Mouse (Mus musculus) lung, adult 2 months (tissue): ENCODE measurements around the gene Serpinb6b. TPM values are rescaled to one million over a fixed set of nuclear protein-coding genes. Genes with fewer than 3 reads are reported as not detected.
"Not testable (repeated sequence)": the region's sequence is repeated elsewhere in the genome, so short reads cannot be mapped to it uniquely, and the experiment has no call there.

Source experiments
- DNase-seq: peaks from one replicate; pipeline ENCODE4 v3.0.0; 2022
- H3K4me1 ChIP-seq: fragments of 200-500 bp; 2 replicates; pipeline ENCODE4 v1.6.1; 2011; ENCODE audit warnings: low read length; ENCODE audit not compliant: control insufficient read depth, insufficient read depth
- H3K4me3 ChIP-seq: fragments of 200-500 bp; replicated peaks from 2 replicates; pipeline ENCODE3; 2011; ENCODE audit warnings: low read depth, mild to moderate bottlenecking, control low read depth, low read length; ENCODE audit errors: extremely low read depth
- CTCF ChIP-seq: fragments of 200-500 bp; IDR thresholded peaks from 2 replicates; pipeline ENCODE4 v1.5.1; 2011; ENCODE audit warnings: mild to moderate bottlenecking, low read length, control low read depth; ENCODE audit not compliant: insufficient read depth
- POLR2A ChIP-seq: fragments of 200-500 bp; IDR thresholded peaks from 2 replicates; pipeline ENCODE4 v1.6.1; 2011; ENCODE audit warnings: low read depth, mild to moderate bottlenecking, control low read depth, low read length, borderline replicate concordance; ENCODE audit errors: extremely low read depth
- WGBS: fragments of 180-500 bp; shearing (Covaris S2); methylation state at CpG from one replicate; pipeline ENCODE4 v1.1.7; 2018; 5-methylcytosine and 5-hydroxymethylcytosine counted together
- polyA plus RNA-seq: library from polyadenylated mRNA; depleted of rRNA; stranded (reverse); fragments of >200 nt; gene quantifications from 2 replicates; pipeline ENCODE4 v1.2.3, GENCODE M21; 2012

Gene Serpinb6b
- polyA plus RNA-seq, 1 experiment, result 32.4 TPM

DNA sequence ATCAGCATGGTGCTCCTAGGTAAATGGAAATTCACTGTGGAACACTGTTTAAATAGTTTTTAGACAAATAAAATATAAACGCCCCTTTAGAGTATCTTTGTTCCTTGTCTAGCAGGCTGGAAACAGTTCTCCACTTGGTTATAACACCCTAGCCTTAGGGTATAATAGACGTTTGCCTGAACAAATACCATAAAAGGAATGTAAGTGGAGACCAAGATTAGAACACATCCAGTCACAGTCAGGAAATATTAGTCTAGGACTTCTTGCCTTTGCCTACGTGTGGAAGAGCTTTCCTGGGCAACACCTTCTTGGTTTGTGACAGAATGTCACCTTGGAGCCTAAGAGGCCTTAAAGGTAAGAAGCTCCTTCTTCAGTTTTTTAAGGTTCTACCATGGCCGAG, 8.5 kb upstream of the Serpinb6b start:
- TF ChIP-seq POLR2A (no peak), CTCF (no peak)
- Histone ChIP-seq H3K4me1 (peaks cover 2% of the 10 kb centered on the region; the same call in 1 of the 2 replicates), H3K4me3 (no peak overlapping the region)
- no peak for DNase-seq
- 60% methylated on average over 4 of the region's 4 CpGs for WGBS

DNA sequence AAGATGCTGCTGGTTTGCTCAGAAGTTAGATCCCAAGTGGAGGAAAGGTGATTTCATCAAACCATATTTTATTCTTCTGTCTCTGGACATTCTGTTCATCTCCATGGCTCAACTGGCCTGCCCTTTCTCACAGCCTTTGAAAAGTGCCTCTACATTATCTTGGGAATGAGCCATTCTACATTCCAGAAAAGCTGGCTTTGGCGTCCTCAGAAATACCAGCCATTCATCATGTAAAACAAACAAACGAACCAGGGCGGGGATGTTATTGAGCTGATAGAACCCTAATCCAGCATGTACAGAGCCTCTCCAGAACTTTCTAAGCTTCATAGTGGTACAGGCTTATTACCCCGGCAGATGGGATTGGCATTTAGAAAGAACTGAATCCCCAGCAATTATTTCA, 7.1 kb upstream of the Serpinb6b start:
- no peak overlapping the region for H3K4me3 ChIP-seq
- DNase-seq, result no peak
- WGBS, result 34% methylated on average over 4 of the region's 4 CpGs

DNA sequence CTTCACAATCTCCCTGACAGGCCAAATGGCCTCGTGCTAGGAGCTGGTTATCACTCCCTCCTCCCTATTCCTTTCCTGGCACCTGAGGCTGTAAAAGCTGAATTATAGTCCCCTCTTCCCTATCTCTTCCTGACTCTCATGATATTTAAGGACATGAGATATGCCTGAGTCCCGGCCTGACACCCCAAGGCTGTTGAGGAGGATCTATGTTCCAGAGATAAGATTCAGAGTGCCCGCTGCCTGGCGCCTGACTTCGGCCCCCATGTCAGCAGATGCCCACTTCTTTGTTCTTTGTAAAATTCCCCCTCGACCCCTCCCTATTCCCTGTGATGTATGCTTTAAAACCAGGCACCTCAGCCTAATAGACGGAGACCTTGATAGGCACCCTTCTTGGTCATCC, 6.5 kb upstream of the Serpinb6b start:
- not testable (repeated sequence) for H3K4me1 ChIP-seq, DNase-seq, H3K4me3 ChIP-seq
- WGBS, result 78% methylated on average over 7 of the region's 7 CpGs

More for the DNA sequence above, 7.1 kb upstream of the Serpinb6b start:
- no peak for TF ChIP-seq CTCF
- no peak for TF ChIP-seq POLR2A
- H3K4me1 ChIP-seq, result peaks cover 2% of the 10 kb centered on the region; the same call in 1 of the 2 replicates

DNA sequence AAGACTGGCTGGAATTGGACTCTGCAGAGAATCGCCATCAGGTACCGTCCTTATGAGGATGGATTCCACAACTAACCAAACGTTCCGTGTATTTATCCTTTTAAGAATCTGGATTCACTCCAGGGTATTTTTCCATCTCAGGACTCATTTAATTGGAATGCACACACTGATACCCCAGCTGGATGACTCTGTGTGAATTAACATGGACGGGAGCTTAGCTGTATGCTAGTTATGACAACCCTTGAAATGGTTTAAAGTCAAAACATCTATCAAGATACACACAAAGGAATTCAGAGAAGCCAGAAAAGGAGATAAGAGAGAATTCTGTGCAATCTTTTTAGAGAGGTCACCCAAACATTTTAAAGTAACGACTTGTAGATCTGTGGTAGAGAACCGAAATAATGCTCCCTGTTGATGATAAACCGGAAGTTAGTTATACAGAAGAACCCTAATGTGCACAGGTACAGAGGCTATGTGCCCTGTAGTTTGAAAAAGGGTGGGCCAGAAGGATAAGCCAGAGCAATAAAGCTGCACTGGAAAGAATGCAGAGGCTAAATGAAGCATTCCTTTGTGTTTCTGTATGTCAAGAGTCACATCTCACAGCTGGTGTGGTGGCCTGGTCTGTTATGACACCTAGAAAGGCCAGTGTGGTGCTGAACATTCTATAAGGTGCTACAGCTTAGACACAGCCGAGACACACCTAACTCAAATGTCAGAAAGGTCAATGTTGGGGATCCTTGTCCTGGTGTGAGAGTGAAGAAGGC, 837 bp upstream of the Serpinb6b start:
- H3K4me3 ChIP-seq, result no peak overlapping the region
- 52% methylated on average over 9 of the region's 9 CpGs for WGBS
- no peak for DNase-seq
- TF ChIP-seq POLR2A, result no peak
- no peak for TF ChIP-seq CTCF
- peaks cover 13% of the 10 kb centered on the region for H3K4me1 ChIP-seq

DNA sequence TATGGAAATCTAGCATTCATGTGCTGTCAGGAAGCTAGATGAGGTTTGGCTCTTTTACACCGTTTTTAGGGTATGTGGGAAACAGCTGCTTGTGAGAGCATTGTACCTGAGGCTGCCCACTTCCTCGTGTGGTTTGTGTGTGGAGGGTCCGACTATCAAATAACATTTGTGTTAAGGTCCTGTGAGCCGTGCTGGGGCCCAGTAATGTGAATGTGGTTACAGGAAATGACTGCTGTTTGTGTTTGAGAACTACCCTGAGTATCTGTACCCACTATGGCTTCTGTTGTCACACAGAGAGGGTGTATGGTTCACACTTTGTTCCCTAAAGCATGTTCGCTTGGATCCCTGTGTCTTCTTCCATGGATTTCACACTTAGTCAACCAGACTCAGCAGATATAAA, 1.1 kb downstream of the Serpinb6b start:
- no peak for DNase-seq
- 25% methylated on average over 5 of the region's 5 CpGs for WGBS
- no peak for TF ChIP-seq POLR2A

DNA sequence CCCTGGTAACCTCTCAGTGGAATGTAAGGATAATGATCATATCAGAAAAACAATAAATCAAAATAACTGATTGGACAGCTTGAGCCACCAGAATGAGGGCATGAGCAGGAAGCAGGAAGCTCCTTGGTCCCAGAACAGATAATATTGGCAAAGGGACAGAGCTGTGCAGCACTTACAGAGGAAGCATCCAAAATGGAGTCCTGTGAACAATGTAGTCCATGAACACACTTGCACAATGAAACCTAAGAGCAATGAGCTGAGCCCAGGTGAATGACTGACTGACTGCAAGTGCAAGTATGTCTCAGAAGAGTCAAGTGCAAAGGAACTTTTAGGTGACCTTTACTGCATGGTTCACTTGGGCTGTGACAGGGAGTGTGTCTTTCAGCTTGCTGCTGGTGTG, 2.2 kb downstream of the Serpinb6b start:
- DNase-seq, result no peak
- Histone ChIP-seq H3K4me1 (peaks cover 13% of the 10 kb centered on the region), H3K4me3 (peak overlapping the region; percentile 6)
- TF ChIP-seq POLR2A (no peak), CTCF (no peak)

More for the DNA sequence above, 1.1 kb downstream of the Serpinb6b start:
- peaks cover 13% of the 10 kb centered on the region for H3K4me1 ChIP-seq
- peak overlapping the region; percentile 67 for H3K4me3 ChIP-seq

DNA sequence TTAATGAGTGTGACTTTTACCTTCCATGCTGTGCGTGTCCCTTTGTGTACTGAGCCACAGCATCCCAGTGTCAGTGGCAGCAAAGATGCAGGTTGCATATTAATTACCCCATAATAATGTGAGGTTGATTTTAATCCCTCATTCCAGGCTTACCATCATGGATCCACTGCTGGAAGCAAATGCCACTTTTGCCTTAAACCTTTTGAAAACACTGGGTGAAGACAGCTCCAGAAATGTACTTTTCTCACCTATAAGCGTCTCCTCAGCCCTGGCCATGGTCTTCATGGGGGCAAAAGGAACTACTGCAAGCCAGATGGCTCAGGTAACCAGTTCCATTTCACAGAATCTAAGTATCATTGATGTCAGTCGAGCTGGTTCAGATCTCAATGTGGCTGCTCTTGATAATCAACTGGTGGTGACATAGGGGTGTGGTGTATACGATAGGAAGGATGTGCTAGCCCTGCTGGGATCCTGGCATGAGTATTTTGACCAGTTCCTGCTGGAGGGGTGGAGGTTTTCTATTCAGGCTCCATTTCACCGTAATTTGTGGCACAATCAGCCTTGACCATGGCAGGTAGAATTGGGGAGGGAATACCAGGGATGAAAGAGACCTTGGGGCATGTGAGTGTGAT, 3.5 kb downstream of the Serpinb6b start:
- 59% methylated on average over 5 of the region's 5 CpGs for WGBS
- no peak overlapping the region for H3K4me3 ChIP-seq
- DNase-seq, result no peak
- H3K4me1 ChIP-seq, result peaks cover 13% of the 10 kb centered on the region
- no peak for TF ChIP-seq POLR2A
- TF ChIP-seq CTCF, result no peak

DNA sequence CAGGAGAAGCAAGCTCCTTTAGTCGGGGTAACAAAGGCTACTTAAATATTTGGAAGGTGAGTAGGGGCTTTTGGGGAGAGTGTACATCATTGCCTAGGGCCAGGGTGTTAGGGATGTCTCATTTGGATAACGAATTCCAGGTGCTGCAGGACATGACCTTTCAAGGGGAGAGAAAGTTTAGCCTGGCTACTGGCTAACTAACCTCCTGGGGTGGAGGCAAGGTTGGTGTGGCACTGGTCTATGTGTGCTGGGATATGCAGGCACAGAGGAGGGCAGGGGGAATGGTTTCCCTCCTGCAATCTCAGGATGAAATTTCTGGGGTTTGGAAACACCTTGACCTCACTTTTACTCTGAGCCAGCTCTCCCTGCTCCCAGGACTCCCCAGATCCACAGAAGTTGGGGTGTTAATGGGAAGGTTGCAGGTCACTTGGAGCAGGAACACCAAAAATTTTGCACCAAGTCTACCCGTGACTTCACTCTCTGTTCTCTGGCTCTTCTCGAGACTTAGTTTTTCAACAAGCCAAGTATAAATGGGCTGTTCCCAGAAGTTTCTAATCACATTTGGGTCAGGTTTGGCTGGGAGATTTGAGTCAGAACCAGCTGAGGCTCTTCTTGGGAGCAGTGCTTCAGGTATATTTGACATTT, 4.1 kb downstream of the Serpinb6b start:
- DNase-seq, result no peak
- Histone ChIP-seq H3K4me1 (peaks cover 14% of the 10 kb centered on the region), H3K4me3 (no peak overlapping the region)
- TF ChIP-seq CTCF (no peak), POLR2A (no peak)
- WGBS, result 61% methylated on average over 4 of the region's 4 CpGs

DNA sequence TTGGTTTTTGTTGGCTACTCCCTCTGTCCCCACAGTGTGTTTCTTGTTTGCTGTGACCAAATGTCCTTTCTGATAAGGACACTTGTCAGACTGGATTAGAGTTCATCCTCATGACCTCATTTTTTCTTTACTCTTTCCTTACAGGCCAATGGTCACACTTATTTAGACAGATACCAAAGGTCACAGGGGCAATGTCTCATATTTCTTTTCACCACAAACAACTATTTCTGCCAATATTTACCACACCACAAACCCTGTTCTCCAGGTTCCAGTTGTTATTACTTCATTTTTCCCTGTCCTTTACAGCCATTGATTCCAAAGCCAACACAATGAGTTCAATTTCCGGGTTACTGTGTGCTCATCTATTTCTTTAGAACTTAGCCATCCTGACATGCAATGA, 4.6 kb downstream of the Serpinb6b start:
- peaks cover 16% of the 10 kb centered on the region for H3K4me1 ChIP-seq
- no peak for DNase-seq
- H3K4me3 ChIP-seq, result no peak overlapping the region
- WGBS, result 84% methylated on average over 1 of the region's 1 CpGs
- TF ChIP-seq POLR2A (no peak), CTCF (no peak)

DNA sequence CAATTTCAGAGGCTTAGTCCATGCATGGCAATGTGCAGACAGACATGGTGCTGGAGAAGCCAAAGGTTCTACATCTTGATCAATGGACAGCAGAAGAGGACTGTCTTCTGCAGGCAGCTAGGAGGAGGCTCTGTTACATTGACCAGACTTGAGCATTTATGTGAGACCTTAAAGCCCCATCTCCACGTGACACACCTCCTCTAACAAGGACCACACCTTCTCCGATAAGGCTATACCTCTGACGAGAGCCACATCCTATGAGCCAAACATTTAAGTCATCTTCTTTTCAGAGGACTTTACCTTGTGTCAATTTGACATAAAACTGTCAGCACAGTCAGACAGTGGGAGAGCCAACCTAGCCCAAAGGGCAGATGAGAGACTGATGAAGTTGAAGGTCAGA, 5.8 kb downstream of the Serpinb6b start:
- Histone ChIP-seq H3K4me1 (peaks cover 24% of the 10 kb centered on the region), H3K4me3 (no peak overlapping the region)
- TF ChIP-seq CTCF (no peak), POLR2A (no peak)
- no peak for DNase-seq
- WGBS, result 92% methylated on average over 3 of the region's 3 CpGs
